Mouse (Mus musculus) small intestine, adult 2 months (tissue): ENCODE data around the gene Gm9857.

Experiments
- CTCF ChIP-seq: fragments of 200-500 bp; IDR thresholded peaks from 2 replicates; pipeline ENCODE4 v1.5.1; 2012; ENCODE audit warnings: low read depth, mild to moderate bottlenecking, control low read depth, inconsistent platforms, low read length, moderate library complexity, mixed read lengths; ENCODE audit not compliant: insufficient replicate concordance, insufficient read length; ENCODE audit errors: extremely low read depth
- POLR2A ChIP-seq: fragments of 200-500 bp; IDR thresholded peaks from 2 replicates; pipeline ENCODE4 v1.6.1; 2012; ENCODE audit warnings: low read depth, mild to moderate bottlenecking, control low read depth, inconsistent platforms, low read length, moderate library complexity

DNA sequence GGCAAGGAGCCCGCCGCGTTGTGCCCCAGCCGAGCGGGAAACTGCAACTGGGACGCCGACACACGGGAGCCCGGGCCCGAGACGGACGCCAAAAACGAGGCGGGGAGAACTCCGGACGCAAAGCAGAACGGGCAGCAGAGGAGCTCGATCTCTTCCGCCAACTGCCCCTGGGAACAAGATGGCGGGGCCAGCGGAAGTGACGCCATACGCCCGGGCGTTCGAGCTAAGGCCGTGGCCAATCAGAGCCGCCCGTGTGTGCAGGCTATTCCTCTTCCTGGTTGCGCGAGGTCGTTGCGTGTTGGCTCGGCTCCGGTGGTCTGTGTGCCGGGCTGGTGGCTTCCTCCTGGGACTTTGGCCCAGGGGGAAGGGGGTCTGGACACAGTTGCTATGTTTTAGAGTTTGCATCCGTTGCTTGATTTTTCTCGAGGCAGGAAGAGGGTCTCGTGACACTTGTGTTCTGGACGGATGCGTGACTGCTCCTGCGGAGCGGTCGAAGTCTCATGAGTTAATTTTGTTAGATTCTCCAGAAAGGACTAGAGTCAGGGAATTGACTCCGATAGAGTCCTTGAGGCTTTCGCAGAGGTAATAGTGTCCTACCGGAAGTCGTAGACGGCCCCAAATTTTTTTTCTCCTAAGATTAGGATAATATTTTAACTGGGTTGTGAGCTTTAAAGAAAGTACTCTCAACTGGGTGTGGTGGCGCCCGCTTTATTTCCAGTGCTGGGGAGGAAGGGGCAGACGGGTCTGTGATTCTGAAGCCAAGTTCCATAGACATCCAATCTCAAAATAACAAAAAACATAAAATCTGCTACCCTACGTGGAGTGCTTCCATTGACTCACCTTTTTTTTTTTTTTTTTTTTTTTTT lies 28.5 kb downstream of the Gm9857 start, which contains the start of gene Prpf38b:
- no peak for TF ChIP-seq CTCF
- no peak; the same call in none of the 2 replicates for TF ChIP-seq POLR2A
